Mouse (Mus musculus) lung, embryonic 15.5 days (tissue): Measurements from ENCODE around the gene Gm49405. TPM values are rescaled to one million over a fixed set of nuclear protein-coding genes. Genes with fewer than 3 reads are reported as not detected.
"Not testable (repeated sequence)": the region's sequence is repeated elsewhere in the genome, so short reads cannot be mapped to it uniquely, and the experiment has no call there.

Experiments used
- ATAC-seq: fragments of 200-750 bp; cut with Nextera tagmentation; 2 replicates; pipeline ENCODE4 v1.8.0; 2017; ENCODE audit warnings: moderate number of reproducible peaks, borderline replicate concordance; ENCODE audit not compliant: low FRiP score, low TSS enrichment; ENCODE audit errors: extremely low read depth
- H3K27ac ChIP-seq: fragments of 300-500 bp; sonication (generic); 2 replicates; pipeline ENCODE4 v1.5.1; 2015; ENCODE audit warnings: moderate library complexity, mild to moderate bottlenecking, inconsistent platforms
- H3K27me3 ChIP-seq: fragments of 300-500 bp; sonication (generic); 2 replicates; pipeline ENCODE4 v1.6.1; 2015; ENCODE audit warnings: inconsistent platforms
- H3K36me3 ChIP-seq: fragments of 300-500 bp; sonication (generic); 2 replicates; pipeline ENCODE4 v1.6.1; 2015; ENCODE audit warnings: inconsistent platforms
- H3K4me1 ChIP-seq: fragments of 300-500 bp; sonication (generic); 2 replicates; pipeline ENCODE4 v1.6.1; 2015; ENCODE audit warnings: inconsistent platforms
- H3K4me2 ChIP-seq: fragments of 300-500 bp; sonication (generic); 2 replicates; pipeline ENCODE4 v1.6.1; 2015; ENCODE audit warnings: inconsistent platforms, mild to moderate bottlenecking, moderate library complexity
- H3K4me3 ChIP-seq: fragments of 300-500 bp; sonication (generic); 2 replicates; pipeline ENCODE4 v1.5.1; 2015; ENCODE audit warnings: mild to moderate bottlenecking, inconsistent platforms
- H3K9ac ChIP-seq: fragments of 300-500 bp; sonication (generic); 2 replicates; pipeline ENCODE4 v1.6.1; 2015; ENCODE audit warnings: inconsistent platforms
- H3K9me3 ChIP-seq: fragments of 300-500 bp; sonication (generic); 2 replicates; pipeline ENCODE4 v1.6.1; 2016; ENCODE audit warnings: inconsistent platforms
- WGBS: fragments of 180-500 bp; shearing (Covaris S2); methylation state at CpG from one replicate; pipeline ENCODE4 v1.1.7; 2015; 5-methylcytosine and 5-hydroxymethylcytosine counted together
- polyA plus RNA-seq: library from polyadenylated mRNA; unstranded; fragments of >200 nt; fragmentation: Nextera tagmentation; extraction: Ambion mirVana; gene quantifications from 2 replicates; pipeline ENCODE4 v1.2.1, GENCODE M21; 2015

Gene Gm49405
- polyA plus RNA-seq, 1 experiment from 2014 or later, result 2.4 TPM

DNA sequence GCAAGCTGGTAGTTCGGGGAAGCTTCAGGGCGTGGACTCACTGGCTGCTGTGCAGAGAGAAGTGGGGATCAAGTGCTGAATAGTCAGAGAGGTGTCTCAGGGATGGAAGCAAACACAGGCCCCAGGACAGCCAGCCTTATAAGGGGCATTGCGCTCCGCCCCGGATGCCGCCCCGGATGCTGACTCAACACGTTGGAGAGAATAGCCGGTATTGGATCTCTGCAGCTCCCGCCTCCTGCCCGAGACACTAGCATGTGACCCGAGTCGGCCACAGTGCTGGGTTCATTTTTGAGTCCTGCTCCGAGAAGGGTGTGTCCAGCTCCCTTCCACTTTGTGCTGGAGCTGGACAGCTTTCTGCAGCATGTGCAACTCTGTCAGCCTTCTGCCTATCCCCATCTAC is 41.7 kb downstream of the Gm49405 start:
- no peak overlapping the region for H3K27ac ChIP-seq
- no peak overlapping the region for H3K4me2 ChIP-seq
- H3K9me3 ChIP-seq, result no peaks in the 10 kb centered on the region
- no peak for ATAC-seq
- whole genome bisulfite sequencing, result 62% methylated on average over 14 of the region's 14 CpGs
- no peaks in the 10 kb centered on the region for H3K27me3 ChIP-seq
- no peak overlapping the region for H3K4me3 ChIP-seq
- H3K9ac ChIP-seq, result no peak overlapping the region
- H3K36me3 ChIP-seq, result no peaks in the 10 kb centered on the region
- H3K4me1 ChIP-seq, result peaks cover 10% of the 10 kb centered on the region

GRCm38 (mm10) chr19:4044109-4044508 is 43.7 kb downstream of the Gm49405 start:
- not testable (repeated sequence) for H3K4me2 ChIP-seq, H3K27me3 ChIP-seq, H3K4me3 ChIP-seq, ATAC-seq, H3K9me3 ChIP-seq, H3K4me1 ChIP-seq, H3K36me3 ChIP-seq, H3K9ac ChIP-seq, H3K27ac ChIP-seq
- 80% methylated on average over 5 of the region's 5 CpGs for WGBS

GRCm38 (mm10) chr19:4045966-4046865 is 45.8 kb downstream of the Gm49405 start, which contains the start of gene Gstp2:
Gstp2 (minus strand) TSS chr19:4046023.
- peak; percentile 53; the same call in 1 of the 2 replicates for ATAC-seq
- peak within 1 kb of the TSS; percentile 53 for H3K27ac ChIP-seq

GRCm38 (mm10) chr19:4046866-4047254 is 46.4 kb downstream of the Gm49405 start:
- H3K27ac ChIP-seq, result no peak overlapping the region
- H3K9me3 ChIP-seq, result no peaks in the 10 kb centered on the region
- H3K4me1 ChIP-seq, result peaks cover 10% of the 10 kb centered on the region
- no peak overlapping the region for H3K4me2 ChIP-seq
- 68% methylated on average over 8 of the region's 8 CpGs for WGBS
- no peaks in the 10 kb centered on the region for H3K36me3 ChIP-seq
- ATAC-seq, result no peak
- H3K27me3 ChIP-seq, result no peaks in the 10 kb centered on the region
- H3K4me3 ChIP-seq, result no peak overlapping the region
- H3K9ac ChIP-seq, result no peak overlapping the region

More at GRCm38 (mm10) chr19:4045966-4046865, 45.8 kb downstream of the Gm49405 start, which contains the start of gene Gstp2:
- H3K36me3 ChIP-seq, result no peaks in the 10 kb centered on the region
- peaks cover 10% of the 10 kb centered on the region for H3K4me1 ChIP-seq
- no peaks in the 10 kb centered on the region for H3K9me3 ChIP-seq
- H3K27me3 ChIP-seq, result no peaks in the 10 kb centered on the region
- no peak within 1 kb of the TSS for H3K9ac ChIP-seq
- no peak within 1 kb of the TSS for H3K4me3 ChIP-seq
- H3K4me2 ChIP-seq, result peak within 1 kb of the TSS; percentile 43
- WGBS, result 23% methylated on average over 16 of the region's 16 CpGs

DNA sequence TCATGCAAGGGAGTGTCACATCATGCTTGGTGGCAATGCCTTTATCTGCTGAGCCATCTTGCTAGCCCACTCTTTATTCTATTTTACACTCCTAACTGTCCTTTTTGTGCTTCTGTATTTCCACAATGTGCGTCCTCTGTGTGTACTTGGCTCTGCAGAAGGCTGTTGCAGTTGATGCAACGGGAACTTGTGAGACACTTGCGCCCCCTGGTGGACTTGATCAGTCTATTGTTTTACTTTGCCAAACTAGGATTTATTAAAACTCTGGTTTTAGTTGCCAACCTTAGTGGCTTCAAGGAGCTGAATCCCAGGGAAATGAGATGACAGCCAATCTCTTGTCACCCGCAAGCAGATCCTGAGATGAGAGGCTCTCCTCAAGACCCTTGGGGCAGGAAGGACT is 47.4 kb downstream of the Gm49405 start:
- Histone ChIP-seq H3K27me3 (no peaks in the 10 kb centered on the region), H3K9me3 (no peaks in the 10 kb centered on the region), H3K4me2 (no peak overlapping the region), H3K4me3 (no peak overlapping the region), H3K4me1 (peaks cover 10% of the 10 kb centered on the region), H3K27ac (no peak overlapping the region), H3K9ac (no peak overlapping the region), H3K36me3 (no peaks in the 10 kb centered on the region)
- 13% methylated on average over 4 of the region's 4 CpGs for WGBS
- no peak for ATAC-seq

DNA sequence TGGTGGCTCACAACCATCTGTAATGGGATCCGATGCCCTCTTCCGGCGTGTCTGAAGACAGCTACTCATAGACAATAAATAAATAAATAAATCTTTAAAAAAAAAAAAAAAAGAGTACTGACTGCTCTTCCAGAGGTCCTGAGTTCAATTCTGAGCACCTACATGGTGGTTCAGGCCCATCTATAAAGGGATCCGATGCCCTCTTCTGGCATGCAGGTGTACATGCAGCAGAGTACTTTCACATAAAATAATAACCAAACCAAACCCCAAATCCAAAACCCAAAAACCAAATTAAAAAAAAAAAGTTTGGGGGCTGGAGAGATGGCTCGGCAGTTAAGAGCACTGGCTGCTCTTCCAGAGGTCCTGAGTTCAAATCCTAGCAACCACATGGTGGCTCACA is 48.6 kb downstream of the Gm49405 start:
- H3K9ac ChIP-seq, H3K9me3 ChIP-seq, H3K4me3 ChIP-seq, H3K4me1 ChIP-seq, H3K27me3 ChIP-seq, H3K4me2 ChIP-seq, ATAC-seq, H3K36me3 ChIP-seq, H3K27ac ChIP-seq: not testable (repeated sequence)
- WGBS, result 73% methylated on average over 5 of the region's 5 CpGs

DNA sequence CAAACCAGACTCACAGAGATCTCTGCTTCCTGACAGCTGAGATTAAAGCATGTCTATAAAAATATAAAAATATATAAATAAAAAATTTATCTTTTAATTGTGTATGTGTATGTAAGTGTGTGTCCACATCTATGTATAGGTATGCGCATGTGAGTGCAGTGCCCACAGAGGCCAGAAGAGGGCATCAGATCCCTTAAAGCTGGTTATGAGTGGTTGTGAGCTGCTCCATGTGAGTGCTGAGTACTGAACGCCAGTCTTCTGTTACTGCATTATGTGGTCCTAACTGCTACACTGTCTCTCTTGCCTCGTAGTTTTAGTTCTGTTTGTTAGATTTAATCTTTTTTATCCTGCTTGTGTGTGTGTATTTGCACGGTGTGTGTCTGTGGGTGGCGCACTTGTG is 50.6 kb downstream of the Gm49405 start:
- H3K9me3 ChIP-seq, result no peaks in the 10 kb centered on the region
- H3K4me2 ChIP-seq, result no peak overlapping the region
- no peak overlapping the region for H3K9ac ChIP-seq
- peaks cover 4% of the 10 kb centered on the region for H3K4me1 ChIP-seq
- no peaks in the 10 kb centered on the region for H3K36me3 ChIP-seq
- no peak overlapping the region for H3K4me3 ChIP-seq
- no peak for ATAC-seq
- no peak overlapping the region for H3K27ac ChIP-seq
- no peaks in the 10 kb centered on the region; the same call in 1 of the 2 replicates for H3K27me3 ChIP-seq
- WGBS, result 92% methylated on average over 5 of the region's 5 CpGs

DNA sequence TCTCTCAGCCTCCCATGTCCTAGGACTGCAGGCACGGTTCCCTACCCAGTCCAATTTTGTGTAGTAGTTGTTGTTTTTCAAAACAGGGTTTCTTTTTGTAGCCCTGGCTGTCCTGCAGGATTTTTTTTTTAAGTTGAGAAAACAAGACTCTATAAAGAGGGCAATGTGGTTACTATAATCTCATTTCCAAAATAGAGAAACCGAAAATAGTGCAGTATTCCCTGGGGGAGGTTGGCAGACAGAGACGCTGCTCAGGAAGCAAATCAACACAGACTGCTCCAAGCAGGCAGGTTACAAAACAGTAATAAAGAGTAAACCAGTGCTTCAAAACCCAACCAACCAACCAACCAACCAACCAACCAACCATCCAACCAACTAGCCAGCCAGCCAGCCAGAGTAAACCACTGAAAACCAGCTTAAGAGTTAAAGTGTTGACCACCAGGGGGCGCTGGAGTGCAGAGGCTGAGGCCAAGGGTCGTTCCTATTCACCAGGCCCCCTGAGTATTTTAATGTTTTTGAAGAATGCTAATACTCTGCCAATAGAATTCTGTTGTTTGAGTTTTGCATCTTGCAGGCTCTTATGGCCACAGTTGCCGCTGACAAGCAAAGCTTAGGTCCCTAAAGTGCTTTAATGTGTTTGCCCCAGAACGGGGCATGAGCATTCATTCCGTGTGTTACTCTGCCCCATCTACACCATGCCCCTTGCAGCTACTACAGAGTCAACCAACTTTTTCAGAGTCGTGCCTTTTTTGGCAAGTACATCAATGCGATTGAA is 51.5 kb downstream of the Gm49405 start:
- no peaks in the 10 kb centered on the region for H3K4me1 ChIP-seq
- H3K27me3 ChIP-seq, result no peaks in the 10 kb centered on the region; the same call in 1 of the 2 replicates
- H3K27ac ChIP-seq, result no peak overlapping the region
- no peak overlapping the region for H3K4me2 ChIP-seq
- H3K4me3 ChIP-seq, result no peak overlapping the region
- 52% methylated on average over 10 of the region's 10 CpGs for WGBS
- ATAC-seq, result no peak
- no peaks in the 10 kb centered on the region for H3K9me3 ChIP-seq
- H3K9ac ChIP-seq, result no peak overlapping the region
- H3K36me3 ChIP-seq, result no peaks in the 10 kb centered on the region

DNA sequence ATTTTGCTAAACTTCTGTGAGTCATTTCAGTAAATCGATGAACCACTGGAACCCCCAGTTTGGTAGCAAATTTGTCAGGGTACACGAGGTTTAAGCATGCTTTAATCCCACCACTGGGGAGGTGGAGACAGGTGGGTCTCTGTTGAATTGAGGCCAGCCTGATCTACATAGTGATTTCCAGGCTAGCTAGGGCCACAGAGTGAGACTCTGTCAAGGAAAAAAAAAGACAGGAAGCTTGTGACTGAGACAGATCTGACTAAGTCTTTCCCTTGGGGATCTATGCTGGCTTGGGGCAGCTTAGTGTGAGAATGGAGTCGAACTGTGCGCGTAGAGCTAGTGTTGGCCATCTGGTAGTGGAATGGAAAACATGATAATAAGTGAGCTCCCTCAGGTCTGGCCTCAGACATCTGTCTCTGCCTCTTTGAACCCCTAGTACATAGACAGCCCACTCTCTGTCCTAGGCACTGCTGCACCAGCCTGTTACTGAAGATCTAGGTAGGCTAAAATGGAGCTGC is 52.1 kb downstream of the Gm49405 start:
- no peak for ATAC-seq
- H3K4me2 ChIP-seq, result no peak overlapping the region
- 70% methylated on average over 5 of the region's 5 CpGs for WGBS
- no peak overlapping the region for H3K9ac ChIP-seq
- H3K9me3 ChIP-seq, result no peaks in the 10 kb centered on the region
- no peak overlapping the region for H3K27ac ChIP-seq
- no peaks in the 10 kb centered on the region for H3K4me1 ChIP-seq
- H3K27me3 ChIP-seq, result peaks cover 2% of the 10 kb centered on the region; the same call in 1 of the 2 replicates
- no peaks in the 10 kb centered on the region for H3K36me3 ChIP-seq
- no peak overlapping the region for H3K4me3 ChIP-seq

DNA sequence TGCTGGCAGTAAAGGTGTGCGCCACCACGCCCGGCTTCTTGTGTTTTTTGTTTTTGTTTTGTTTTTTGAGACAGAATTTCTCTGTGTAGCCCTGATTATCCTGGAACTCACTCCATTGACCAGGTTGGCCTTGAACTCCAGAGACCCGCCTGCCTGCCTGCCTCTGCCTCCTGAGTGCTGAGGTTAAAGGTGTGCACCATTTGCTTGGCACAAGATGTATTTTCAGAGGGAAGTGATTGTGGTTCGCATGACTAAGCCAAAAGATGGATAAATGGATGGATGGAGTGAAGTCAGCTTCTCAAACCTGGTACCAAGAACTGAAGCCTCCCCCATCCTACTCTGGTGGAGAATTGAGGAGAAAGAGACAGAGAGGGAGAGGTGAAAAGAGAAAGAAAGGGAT is 54.2 kb downstream of the Gm49405 start:
- H3K36me3 ChIP-seq, result no peaks in the 10 kb centered on the region
- H3K27ac ChIP-seq, result no peak overlapping the region
- H3K9ac ChIP-seq, result no peak overlapping the region
- H3K4me2 ChIP-seq, result no peak overlapping the region
- no peak for ATAC-seq
- no peak overlapping the region for H3K4me3 ChIP-seq
- 88% methylated on average over 5 of the region's 5 CpGs for WGBS
- H3K9me3 ChIP-seq, result no peaks in the 10 kb centered on the region
- H3K4me1 ChIP-seq, result no peaks in the 10 kb centered on the region
- H3K27me3 ChIP-seq, result peaks cover 4% of the 10 kb centered on the region; the same call in 1 of the 2 replicates
